Mouse (Mus musculus) heart, postnatal 25 days (tissue): ENCODE data around the gene Nhs. TPM values are rescaled to one million over a fixed set of nuclear protein-coding genes. Genes with fewer than 3 reads are reported as not detected.

ENCODE experiments used
- DNase-seq: peaks from one replicate; pipeline ENCODE4 v3.0.0; 2022; ENCODE audit warnings: low spot score
- intact Hi-C: fragments of 180-260 bp; cut with DNase I; formaldehyde crosslinking; loops from one replicate; pipeline ENCODE4 v1.15.1; 2025
- total RNA-seq, 2 experiments: library from RNA; stranded (reverse); gene quantifications; 2 replicates each; pipeline ENCODE4 v1.2.3; 2021

Gene Nhs
- total RNA-seq, result under 1 TPM; 0.36 to 0.49 TPM

DNA sequence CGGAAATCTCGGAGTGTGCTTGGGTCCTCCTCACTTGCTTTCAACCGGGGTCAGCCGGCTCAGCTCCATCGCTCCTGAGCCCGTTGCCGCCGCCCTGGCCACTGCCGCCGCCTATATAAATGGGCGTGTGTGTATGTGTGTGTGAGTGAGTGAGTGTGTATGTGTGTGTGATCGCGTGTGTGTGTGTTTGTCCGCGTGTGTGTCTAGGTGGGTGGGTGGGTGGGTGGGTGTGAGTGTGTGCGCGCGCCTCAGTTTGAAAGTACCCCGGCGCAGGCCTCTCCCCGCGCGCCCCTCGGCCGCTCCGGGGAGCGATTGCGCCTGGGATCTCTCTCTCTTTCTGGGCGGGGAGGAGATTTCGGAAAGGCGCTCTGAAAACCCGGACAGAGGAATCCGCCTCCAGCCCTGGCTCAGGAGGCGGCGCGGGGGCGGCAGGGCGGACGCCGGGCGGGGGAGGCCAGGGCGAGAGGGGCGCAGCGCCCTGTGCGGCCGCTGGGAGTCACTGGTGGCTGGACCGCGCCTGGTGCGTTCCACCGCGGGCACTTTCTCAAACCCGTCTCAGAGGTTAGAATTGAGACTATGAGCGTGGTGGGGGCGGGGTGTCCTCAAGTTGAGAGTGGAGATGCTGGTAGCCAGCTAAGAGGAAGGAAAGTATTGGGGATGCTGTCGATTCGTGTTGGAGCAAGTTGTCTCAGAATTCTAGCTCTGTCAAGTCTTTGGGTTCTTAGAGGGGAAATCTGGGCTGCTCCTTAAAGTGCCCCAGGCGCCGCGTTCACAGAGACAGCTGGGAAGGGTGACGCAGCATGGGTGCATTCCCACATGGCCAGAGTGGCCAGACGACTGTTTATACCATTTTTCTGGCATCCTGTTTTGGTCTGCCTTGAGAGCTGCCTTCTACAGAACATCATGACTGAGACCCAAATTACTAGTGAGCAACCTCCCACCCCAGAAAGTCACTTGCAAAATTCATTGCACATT, at the start of gene Nhs:
Gene Nhs (minus strand): TSS at position 94 of the 975 bp plus-strand sequence.
- peak; percentile 57 for DNase-seq
- intact Hi-C loops, result loop anchor here (2.0 to 5.0 kb wide), 4 partner anchors 119 to 292 kb away; no protein-coding TSS in a partner anchor

DNA sequence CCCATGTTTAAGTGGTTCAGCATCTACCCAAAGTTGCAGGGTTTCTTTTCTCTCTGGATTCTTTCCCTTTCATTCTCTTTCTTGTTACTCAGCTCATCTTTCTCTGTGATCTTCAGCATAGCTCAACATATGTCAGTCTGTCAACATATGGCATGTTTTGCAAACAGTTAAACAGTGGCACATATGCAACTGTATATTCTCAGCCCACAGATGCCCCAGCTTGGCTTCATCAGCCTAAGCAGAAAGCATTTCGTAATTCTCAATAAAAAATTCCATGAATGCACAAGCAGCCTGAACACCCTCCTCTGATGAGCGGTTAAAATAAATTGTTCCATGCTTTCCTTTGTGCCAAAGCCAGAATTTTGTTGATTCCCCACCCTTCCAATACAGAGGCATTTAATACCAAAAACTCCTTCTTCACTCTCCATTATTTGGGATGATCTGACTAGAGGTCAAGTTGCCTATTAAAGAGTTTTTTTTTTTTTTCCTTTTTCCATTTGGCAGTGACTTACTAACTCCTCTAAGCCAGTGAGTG, 46.9 kb upstream of the Nhs start:
- no peak for DNase-seq
- intact Hi-C loops, result no loop called here

DNA sequence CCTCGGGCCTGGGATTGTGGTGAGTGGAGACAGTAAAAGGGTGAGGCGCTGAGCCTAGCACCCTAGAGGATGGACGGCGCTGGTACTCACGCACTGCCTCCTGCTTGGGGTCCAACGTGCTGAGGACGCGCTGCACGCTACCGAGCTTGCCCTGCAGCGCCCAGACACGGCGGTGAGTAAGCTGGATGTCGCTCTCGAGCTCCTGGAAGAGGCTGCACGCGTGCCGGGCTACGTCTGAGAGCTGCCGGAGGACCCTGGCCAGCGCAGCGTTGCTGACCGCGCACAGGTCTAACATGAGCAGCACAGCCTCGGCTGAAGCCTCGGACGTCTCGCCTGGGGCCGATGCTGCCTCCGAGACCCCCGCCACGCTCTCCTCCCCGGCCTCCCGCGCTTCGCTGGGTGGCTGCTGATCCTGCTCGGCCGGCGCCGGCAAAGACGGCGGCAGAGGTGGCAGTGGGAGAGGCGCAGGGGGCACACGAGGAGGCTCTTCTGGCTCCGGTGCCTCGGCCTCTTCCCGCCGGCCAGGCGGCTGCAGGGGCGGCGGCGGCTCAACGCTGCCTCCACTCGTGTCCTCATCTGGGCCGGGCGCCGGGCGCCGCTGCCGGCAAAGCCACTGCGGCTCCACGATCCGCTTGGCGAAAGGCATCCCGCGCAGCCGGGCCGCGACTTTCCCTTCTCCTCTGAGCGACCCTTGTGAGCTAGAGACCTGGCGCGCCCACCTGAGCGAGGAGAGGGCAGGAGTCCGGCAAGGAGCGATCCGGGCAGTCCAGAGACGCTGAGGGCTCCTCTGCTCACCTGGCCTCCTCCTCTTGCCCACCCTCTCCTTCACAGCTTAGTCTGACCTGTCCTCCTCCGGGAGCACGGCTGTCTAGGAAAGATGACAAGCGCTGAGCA, 540 bp downstream of the Nhs start:
- no peak for DNase-seq
- intact Hi-C loops, result loop anchor here (2.0 to 5.0 kb wide), 2 partner anchors 134 to 187 kb away; no protein-coding TSS in a partner anchor

DNA sequence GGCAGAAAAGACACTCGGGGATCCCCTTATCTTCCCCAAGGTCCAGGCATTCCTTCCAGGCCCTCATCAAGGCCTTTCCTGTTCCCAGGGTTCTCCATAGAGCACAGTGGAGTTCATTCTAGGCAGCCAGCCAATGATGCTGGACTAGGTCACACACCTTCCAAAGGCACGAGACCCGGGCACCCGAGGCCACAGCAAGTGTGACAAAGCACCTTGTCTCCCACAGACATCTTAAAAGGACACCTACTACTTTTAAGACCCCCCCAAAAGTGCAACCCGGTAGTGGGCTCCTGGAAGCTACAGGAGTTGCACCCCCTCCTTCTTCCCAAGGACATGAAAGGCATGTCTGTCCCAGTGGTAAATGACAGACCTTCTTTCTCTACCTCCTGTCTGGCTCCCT, 1.4 kb downstream of the Nhs start:
- intact Hi-C loops, result loop anchor here (2.0 to 5.0 kb wide), 2 partner anchors 133 to 186 kb away; no protein-coding TSS in a partner anchor
- DNase-seq, result no peak

DNA sequence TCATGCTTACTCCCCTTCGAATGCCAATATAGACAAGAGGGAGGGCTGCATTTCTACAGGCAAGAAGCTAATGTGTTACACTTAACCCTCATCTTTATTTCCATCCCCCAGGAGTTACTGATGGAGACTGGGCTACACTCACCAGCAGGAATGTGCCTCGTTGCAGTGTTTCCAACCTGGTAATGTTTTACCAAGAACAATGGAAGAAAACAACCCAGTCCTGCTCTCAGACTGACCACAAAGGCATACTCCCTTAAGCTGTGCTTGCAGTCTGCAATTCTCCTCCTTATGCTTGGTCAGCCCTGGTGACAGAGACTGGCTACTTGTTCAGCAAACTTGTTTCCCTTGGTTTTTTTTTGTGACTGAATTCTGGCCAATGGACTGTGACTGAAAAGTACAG, 21.7 kb downstream of the Nhs start:
- intact Hi-C loops, result no loop called here
- no peak for DNase-seq

DNA sequence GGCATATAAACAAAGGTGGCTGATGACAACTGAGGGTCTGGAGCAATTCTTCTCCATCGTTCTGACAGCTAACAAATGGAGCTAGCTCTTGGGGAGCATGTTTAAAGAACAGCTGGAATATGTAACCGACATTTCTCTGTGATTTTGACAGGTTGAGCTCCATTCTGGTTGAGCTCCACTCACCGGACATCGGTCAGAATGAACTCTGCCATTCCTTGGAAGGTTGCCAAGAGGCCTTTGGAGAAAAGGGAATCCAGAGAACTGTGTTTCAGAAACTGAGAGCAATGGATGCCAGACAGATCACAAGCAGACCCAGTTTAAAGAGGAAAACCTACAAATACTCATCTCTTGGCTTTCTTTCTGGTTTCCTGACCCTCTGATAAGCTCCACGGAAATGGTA, 46.3 kb downstream of the Nhs start:
- DNase-seq, result no peak
- intact Hi-C loops, result no loop called here

DNA sequence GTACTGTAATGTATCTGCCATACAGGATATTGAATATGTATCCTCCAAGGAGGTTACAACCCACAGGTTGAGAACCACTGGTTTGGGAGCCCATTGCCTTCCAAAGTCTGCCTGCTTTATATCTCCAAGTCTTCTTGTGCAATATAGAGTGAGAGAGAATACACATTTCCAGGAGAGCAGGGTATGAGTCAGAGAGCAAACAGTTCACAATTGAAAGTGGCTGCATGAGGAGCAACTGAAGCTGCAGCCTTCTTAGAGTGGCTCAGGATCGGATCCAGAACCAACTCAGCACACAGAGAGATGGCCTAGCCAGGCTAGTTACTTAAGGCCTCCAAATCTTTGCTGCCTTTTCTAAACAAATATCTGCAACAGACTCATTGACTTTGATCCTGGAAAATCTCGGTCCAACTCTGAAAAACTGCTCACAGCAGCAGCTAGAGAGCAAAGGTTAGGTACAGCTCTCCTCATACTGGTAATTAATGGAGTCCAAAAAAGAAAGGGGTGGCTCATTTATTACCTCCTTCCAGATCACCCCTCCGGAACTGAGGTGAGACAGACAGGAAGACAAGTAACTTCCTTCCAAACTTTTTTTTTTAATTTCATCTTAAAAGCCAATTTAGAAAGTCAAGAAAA, 56.6 kb downstream of the Nhs start:
- DNase-seq, result no peak
- intact Hi-C loops, result no loop called here

DNA sequence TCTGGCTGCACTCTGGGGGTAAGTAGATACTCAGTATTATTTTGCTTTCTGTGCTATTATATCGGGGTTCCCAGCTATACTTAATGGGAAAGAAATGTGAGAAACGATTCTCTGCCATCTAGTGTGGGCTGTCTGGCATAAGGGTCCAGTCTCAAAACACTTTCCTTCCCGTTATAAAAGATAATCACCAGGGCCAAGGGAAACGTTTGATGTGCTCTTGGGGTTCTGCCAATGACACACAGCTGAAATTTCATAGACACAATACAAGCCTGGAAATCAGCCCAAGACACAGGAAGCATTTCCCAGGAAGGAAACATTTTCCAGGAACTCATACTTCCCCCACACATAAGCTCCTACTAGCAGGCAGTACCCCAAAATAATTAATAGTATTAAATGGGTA, 61.2 kb downstream of the Nhs start:
- no peak for DNase-seq
- intact Hi-C loops, result no loop called here

DNA sequence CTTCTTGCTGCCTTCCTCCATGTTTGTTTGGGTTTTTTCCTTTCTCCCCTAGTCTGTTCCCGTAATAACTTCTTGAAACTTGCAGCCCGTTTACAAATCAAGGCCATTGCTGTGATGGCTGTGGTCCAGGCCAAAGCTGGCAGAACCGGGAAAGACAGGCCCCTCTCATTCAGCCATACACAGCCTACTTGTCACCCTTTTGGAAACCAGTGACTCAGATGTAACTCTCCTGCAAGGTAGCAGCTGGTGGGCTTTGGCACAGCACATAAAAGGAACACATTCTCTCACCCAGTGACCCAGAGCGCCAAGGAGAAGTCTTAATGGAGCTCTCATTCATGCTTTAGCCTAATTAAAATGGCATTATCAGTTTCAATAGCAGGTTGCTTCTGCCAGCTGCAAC, 72.2 kb downstream of the Nhs start:
- intact Hi-C loops, result no loop called here
- no peak for DNase-seq

DNA sequence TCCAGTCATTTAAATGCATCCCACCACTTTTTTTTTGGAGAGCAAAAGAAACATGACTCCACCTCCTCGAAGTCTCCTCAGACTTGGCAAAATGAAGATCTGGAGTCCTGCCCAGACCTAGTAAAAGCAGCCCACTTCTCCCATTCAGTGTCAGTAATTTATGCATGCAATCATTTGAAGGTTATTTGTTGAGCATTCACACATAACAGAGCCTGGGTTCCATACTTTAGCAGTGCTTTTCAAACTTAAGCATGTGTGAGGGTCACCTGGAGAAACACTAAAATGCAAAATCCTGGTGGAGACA, 73.7 kb downstream of the Nhs start:
- DNase-seq, result no peak
- intact Hi-C loops, result no loop called here

DNA sequence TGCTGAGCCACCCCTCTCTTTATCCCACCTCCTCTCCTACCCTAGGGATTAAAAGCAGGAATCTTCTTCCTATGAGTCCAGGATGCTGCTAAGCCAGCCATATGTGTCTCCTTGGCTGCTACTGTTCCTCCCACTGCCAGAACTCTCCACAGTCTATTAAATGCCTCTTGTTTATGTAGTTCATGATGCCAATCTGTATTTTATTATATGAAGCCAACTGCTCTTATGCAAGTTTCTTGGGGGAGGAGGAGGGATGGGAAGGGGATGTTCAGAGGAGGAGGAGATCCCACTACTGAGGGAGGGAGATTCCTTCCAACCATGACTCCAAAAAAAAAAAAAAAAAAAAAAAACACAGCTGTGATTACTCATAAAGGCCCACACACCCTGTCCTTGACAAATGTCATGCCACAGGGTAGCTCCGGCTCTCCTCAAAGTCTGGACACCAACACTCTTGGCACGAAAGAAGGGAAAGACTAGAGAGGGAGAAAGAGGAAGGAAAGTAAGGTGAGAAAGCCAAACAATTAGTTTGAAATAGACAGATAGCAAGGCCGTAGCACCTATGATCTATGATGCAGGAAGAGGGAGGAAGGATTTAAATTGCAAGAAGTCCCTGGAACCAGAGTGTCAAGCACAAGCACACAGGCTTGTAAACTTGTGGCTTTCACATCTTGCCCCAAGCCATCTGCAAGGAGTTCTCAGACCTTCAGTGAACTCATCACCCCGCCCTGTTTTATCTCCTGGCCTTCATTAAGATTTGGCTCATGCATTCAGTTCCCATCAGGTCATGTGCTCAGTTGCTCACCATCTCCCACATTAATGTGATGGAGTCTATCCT, 74.3 kb downstream of the Nhs start:
- intact Hi-C loops, result no loop called here
- DNase-seq, result peak; percentile 3

DNA sequence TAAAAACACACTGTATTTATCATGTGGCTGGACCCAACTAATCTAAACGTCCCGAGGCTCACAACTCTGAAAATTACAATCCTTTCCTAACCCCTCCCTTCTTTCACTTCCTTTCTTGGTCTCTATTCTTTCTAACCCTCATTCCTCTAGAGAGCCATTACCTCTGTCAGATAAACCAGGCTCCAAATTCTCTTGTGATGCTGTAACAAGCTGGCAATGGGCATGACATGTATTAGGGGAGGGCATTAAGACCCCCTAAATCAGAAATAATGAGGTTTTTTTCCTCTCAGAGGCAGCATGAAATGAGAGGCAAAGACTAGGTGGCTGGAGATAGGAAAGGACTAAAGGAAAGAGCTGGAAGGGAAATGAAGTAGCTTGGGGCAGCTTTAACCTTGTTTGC, 96.4 kb downstream of the Nhs start:
- intact Hi-C loops, result no loop called here

DNA sequence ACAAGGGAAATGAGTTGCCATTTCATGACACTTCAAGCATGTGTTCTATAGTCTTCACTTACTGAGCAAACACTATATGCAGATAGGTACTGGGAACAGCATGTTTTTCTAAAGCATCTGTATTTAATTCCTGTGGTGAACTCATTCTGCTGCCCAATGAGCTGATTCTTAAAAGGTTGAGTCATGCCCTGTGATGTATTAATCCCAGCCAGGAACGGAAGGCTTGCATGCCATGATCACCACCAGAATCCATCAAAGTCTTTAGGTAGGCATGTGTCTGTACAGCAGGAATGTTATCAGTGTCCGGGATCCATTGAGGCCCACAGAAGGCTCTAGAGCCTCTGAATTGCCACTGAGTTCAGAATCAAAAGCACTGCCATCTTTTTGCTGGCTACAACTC, 103.9 kb downstream of the Nhs start:
- intact Hi-C loops, result no loop called here
- DNase-seq, result no peak

More for the DNA sequence above, 96.4 kb downstream of the Nhs start:
- no peak for DNase-seq

DNA sequence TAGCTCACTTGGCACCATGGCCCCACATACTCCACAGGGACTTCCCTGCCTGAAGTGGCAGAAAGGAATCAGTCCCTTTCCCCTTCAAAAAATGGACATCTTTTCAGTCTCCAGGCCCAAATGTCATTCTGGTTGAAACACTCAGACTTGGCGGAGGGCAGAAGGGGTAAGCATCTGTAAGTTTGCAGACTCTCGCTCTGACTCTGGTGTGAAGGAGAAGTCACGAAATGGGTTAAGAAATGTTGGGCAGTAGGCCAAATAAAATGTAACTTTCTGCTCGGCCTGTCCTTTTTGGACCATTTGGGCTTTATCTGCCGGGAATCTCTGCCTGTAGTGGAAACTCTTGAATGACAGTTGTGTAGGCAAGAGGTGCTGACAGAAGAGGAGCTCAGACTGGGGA, 106.0 kb downstream of the Nhs start:
- intact Hi-C loops, result no loop called here
- no peak for DNase-seq

DNA sequence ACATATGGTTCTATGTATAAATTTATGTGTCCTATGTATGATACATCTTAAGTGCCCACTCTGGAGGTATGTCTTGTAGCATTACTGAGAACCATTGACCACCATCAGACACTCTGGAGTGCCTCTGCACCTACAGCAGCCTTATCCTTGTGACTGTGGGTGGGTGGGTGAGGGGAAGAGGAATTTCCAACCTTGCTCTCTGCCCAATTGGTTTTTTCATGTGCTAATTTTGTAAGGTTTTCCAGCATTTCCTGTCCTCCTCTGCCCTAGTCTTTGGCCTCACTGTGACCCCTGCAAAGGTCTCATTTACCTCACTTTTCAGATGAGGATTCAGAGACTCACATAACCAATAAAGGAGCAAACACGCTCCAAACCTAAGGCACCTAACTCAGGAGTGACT, 107.0 kb downstream of the Nhs start:
- intact Hi-C loops, result no loop called here

DNA sequence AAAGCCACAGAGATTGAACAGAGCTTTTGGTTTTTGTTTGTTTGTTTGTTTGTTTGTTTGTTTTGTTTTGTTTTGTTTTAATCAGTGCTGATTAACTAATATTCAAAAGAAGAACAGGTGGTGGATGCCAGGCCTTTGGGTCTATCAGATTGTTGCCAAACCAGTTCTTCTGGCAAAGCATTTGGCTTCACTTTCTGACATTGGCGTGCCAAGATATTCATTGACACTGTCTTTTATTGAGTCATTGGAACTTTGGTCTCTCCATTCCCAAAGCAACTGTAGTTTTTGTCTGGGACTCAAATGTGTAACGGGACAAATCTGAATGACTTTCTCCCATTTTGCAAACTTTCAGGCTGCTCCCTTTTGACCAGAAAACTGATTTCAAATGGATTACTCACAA, 109.9 kb downstream of the Nhs start:
- no peak for DNase-seq
- intact Hi-C loops, result no loop called here

More for the DNA sequence above, 107.0 kb downstream of the Nhs start:
- no peak for DNase-seq

DNA sequence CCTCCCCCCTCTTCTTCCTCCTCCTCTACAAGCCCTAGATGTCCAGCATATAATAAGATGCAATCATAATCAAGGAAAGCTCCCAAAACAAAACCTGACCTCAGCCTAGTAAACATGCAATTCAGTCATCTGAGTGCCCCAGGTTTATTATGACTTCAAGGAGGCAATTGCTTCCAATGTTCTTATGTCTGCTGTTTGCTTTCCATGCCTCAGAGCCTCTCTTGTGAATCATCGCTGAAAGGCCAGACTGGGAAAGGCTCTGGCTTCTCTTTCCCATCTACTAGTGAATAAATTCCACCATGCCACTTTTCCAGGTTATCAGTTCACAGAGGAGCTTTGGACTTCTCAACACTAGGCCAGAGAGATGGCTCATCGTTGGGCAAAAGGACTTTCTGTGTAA, 114.0 kb downstream of the Nhs start:
- intact Hi-C loops, result no loop called here
- no peak for DNase-seq

DNA sequence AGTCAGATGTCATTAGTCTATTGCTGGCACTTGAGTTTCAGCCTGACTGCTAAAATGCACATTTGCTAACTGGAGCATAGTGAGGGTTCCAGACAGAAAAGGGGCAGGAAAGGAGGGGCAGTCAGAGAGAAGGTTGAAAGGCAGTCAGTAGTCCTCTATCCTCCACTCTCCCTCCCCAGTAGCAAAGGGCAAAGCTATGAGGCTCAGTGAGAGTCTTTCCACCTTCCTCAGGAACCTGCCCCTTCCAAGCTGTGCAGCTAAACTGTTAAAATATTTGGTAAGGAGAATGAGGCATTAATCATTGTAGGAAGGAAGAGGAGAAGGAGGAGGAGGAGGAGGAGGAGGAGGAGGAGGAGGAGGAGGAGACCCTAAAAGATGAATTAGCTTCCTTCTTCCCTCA, 115.4 kb downstream of the Nhs start:
- intact Hi-C loops, result no loop called here
- DNase-seq, result no peak
